Mouse (Mus musculus) limb, embryonic 14.5 days (tissue): ENCODE results near the gene Sftpd. TPM values are rescaled to one million over a fixed set of nuclear protein-coding genes. Genes with fewer than 3 reads are reported as not detected.

Experiments used
- ATAC-seq: fragments of 200-750 bp; cut with Nextera tagmentation; 2 replicates; pipeline ENCODE4 v1.8.0; 2017; ENCODE audit warnings: low read depth, moderate number of reproducible peaks, moderate TSS enrichment; ENCODE audit not compliant: low FRiP score
- DNase-seq: peaks from one replicate; pipeline ENCODE4 v3.0.0-alpha.2; 2015; ENCODE audit warnings: low spot score
- H3K27ac ChIP-seq: fragments of 300-500 bp; sonication (generic); replicated peaks from 2 replicates; pipeline ENCODE4 v1.5.1; 2014; ENCODE audit warnings: low read depth, mild to moderate bottlenecking, low read length, moderate library complexity, mixed read lengths
- H3K27me3 ChIP-seq: fragments of 300-500 bp; sonication (generic); 2 replicates; pipeline ENCODE4 v1.6.1; 2014; ENCODE audit warnings: low read length, mixed read lengths; ENCODE audit not compliant: control insufficient read depth, insufficient read depth
- H3K36me3 ChIP-seq: fragments of 300-500 bp; sonication (generic); 2 replicates; pipeline ENCODE4 v1.6.1; 2014; ENCODE audit warnings: mild to moderate bottlenecking, low read length, moderate library complexity, mixed read lengths; ENCODE audit not compliant: control insufficient read depth, insufficient read depth
- H3K4me1 ChIP-seq: fragments of 300-500 bp; sonication (generic); 2 replicates; pipeline ENCODE4 v1.6.1; 2014; ENCODE audit warnings: antibody characterized with exemption, low read length, mixed read lengths; ENCODE audit not compliant: control insufficient read depth, insufficient read depth
- H3K4me2 ChIP-seq: fragments of 300-500 bp; sonication (generic); replicated peaks from 2 replicates; pipeline ENCODE4 v1.6.1; 2014; ENCODE audit warnings: low read depth, mild to moderate bottlenecking, low read length, moderate library complexity; ENCODE audit not compliant: severe bottlenecking
- H3K4me3 ChIP-seq: fragments of 300-500 bp; sonication (generic); replicated peaks from 2 replicates; pipeline ENCODE4 v1.5.1; 2014; ENCODE audit warnings: low read length
- H3K9ac ChIP-seq: fragments of 300-500 bp; sonication (generic); 2 replicates; pipeline ENCODE4 v1.6.1; 2014; ENCODE audit warnings: mild to moderate bottlenecking, low read depth, low read length, moderate library complexity; ENCODE audit not compliant: severe bottlenecking
- H3K9me3 ChIP-seq: fragments of 300-500 bp; sonication (generic); 2 replicates; pipeline ENCODE4 v1.6.1; 2016; ENCODE audit warnings: low read length; ENCODE audit not compliant: control insufficient read depth
- POLR2A ChIP-seq: fragments of 200-500 bp; IDR thresholded peaks from 2 replicates; pipeline ENCODE4 v1.8.0; 2012; ENCODE audit warnings: inconsistent platforms, mild to moderate bottlenecking, moderate library complexity, borderline replicate concordance; ENCODE audit not compliant: insufficient read depth, insufficient read length; ENCODE audit errors: extremely low read depth
- WGBS: fragments of 180-500 bp; shearing (Covaris S2); extraction: QIAGEN DNeasy Blood & Tissue Kit; methylation state at CpG from one replicate; pipeline ENCODE4 v1.1.7; 2014; 5-methylcytosine and 5-hydroxymethylcytosine counted together
- polyA plus RNA-seq, 2 experiments: library from polyadenylated mRNA; depleted of rRNA in 1 of 2; stranded (reverse) in 1 of 2; unstranded in 1 of 2; fragments of >200 nt; fragmentation: Nextera tagmentation in 1 of 2; extraction: Ambion mirVana in 1 of 2; gene quantifications; 2 replicates each; pipeline versions ENCODE4 v1.2.1 to v1.2.3; 2012 to 2014

The Sftpd gene
- polyA plus RNA-seq, 2 experiments: not detected

DNA sequence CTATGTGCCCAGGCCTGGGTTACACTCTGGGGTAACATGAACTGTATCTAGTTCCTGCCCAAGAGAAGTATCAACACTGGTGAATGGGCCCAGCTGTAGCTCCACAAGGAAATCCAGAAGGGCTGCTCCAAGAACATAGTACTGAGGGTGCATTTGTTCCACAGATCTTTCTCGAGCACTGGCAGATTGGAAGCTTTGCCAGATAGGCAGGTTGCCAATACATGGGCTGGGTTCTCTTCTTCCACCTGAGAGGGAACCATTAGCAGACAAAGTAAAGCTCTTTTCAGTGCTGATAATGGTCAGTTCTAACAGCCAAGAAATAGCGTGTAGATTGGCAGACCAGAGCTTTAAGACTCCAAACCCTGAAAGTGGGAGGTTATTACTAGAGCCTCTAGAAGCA, 37.6 kb downstream of the Sftpd start:
- no peak overlapping the region for H3K9ac ChIP-seq
- H3K4me2 ChIP-seq: no peak overlapping the region
- no peaks in the 10 kb centered on the region for H3K36me3 ChIP-seq
- TF ChIP-seq POLR2A: no peak
- no peaks in the 10 kb centered on the region for H3K9me3 ChIP-seq
- H3K4me3 ChIP-seq: no peak overlapping the region
- no peaks in the 10 kb centered on the region for H3K27me3 ChIP-seq
- 73% methylated on average over 2 of the region's 2 CpGs for WGBS
- DNase-seq: no peak
- no peaks in the 10 kb centered on the region for H3K4me1 ChIP-seq
- no peak for ATAC-seq
- no peak overlapping the region for H3K27ac ChIP-seq

- H3K27me3 ChIP-seq: no peaks in the 10 kb centered on the region
- no peak overlapping the region for H3K4me2 ChIP-seq
- ATAC-seq (no peak), DNase-seq (no peak)
- no peaks in the 10 kb centered on the region for H3K36me3 ChIP-seq
- H3K4me3 ChIP-seq: no peak overlapping the region
- no peak overlapping the region for H3K27ac ChIP-seq
- 76% methylated on average over 3 of the region's 3 CpGs for WGBS
- no peaks in the 10 kb centered on the region for H3K9me3 ChIP-seq
- no peak overlapping the region for H3K9ac ChIP-seq
- no peaks in the 10 kb centered on the region for H3K4me1 ChIP-seq
- no peak for TF ChIP-seq POLR2A
These were observed 38.0 kb downstream of the Sftpd start for GRCm38 (mm10) chr14:41146922-41147321.

DNA sequence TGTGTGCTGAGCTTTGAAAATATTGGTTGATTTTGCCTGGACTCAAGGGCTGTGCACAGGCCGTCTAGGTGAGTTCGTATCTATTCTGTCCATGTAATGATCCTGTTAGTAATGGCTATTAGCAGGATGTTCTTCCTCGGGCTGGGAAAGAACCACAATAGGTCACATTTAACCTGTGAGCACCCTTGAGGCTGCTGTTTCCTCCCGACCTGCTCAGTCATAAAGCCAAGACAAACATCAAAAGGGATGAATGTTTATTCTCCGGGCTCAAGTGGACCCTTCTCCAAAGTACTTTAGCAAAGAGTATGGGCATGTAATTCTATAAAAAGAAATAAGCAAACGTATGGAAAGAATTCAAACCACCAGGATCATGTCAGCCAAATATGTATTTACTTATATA, 38.9 kb downstream of the Sftpd start:
- no peaks in the 10 kb centered on the region for H3K36me3 ChIP-seq
- no peaks in the 10 kb centered on the region for H3K4me1 ChIP-seq
- 61% methylated on average over 6 of the region's 6 CpGs for WGBS
- H3K27me3 ChIP-seq: no peaks in the 10 kb centered on the region
- H3K27ac ChIP-seq: no peak overlapping the region
- H3K9me3 ChIP-seq: no peaks in the 10 kb centered on the region
- DNase-seq (no peak), ATAC-seq (no peak)
- no peak overlapping the region for H3K9ac ChIP-seq
- no peak overlapping the region for H3K4me3 ChIP-seq
- no peak overlapping the region for H3K4me2 ChIP-seq
- no peak for TF ChIP-seq POLR2A

DNA sequence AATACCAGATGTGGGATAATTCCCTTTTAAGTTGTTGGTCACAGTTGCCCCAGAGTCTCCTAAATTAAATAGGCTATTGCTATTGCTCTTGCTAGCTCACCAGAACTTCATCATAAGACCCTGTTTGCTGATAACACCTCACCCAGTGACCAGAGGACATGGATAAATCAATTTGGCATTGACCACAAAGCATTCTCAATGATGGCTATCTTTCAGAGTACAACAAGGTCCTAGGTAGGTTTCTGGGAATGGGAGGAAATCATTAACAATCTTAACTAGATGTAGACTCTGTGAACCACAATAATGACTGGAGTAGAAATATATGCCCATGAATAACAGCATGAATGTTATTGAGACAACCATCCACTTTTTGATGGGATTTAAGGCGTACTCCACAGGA, 44.3 kb downstream of the Sftpd start:
- Histone ChIP-seq H3K4me2 (no peak overlapping the region), H3K4me3 (no peak overlapping the region), H3K36me3 (no peaks in the 10 kb centered on the region), H3K4me1 (no peaks in the 10 kb centered on the region), H3K9me3 (no peaks in the 10 kb centered on the region), H3K27me3 (no peaks in the 10 kb centered on the region), H3K27ac (no peak overlapping the region), H3K9ac (no peak overlapping the region)
- DNase-seq: no peak
- WGBS: 88% methylated on average over 1 of the region's 1 CpGs
- ATAC-seq: no peak
- no peak for TF ChIP-seq POLR2A

DNA sequence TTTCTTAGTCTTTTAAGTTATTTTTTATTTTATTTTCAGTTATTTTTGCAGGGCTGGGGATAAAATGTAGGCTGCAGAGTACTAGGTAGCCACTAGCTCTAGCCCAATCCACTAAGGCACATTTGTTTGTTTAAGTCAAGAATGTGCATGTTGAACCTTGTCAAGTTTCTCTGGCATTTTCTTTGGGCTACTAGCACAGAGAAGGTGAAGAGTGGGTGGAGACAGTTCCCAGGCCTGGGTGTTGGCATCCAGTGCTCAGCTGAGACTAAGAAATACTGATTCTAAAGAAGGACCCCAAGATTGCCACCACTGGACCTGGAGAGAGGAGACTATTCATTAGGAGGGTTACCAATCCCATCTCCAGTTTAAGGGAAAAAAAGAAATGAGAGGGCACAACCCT, 47.9 kb downstream of the Sftpd start:
- no peak for DNase-seq

DNA sequence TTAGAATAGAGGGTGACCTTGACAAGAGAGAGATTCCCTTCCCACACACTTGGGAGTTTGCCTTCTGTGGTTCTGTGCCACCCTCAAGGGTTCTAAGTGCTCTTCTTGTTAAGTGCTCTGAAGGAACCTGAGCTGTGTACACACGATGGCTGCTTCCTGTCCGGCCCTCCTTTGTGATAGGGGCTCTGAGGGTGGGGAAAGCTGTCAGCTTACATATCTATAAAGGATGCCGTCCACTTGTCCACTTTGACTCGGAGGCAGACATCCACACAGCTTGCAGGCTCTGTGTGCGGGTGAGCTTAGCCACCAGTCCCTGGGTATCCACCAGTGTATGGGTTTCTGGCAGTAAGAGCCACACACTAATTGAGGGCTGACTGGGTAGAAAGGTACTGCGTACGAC, 53.4 kb downstream of the Sftpd start, which contains the start of gene Sftpa1:
Sftpa1 (plus strand) TSS at position 243 of the 400 bp plus-strand sequence.
- Histone ChIP-seq H3K4me3 (no peak within 1 kb of the TSS), H3K9ac (no peak within 1 kb of the TSS), H3K36me3 (no peaks in the 10 kb centered on the region), H3K27ac (no peak within 1 kb of the TSS), H3K4me2 (no peak within 1 kb of the TSS), H3K27me3 (no peaks in the 10 kb centered on the region), H3K9me3 (no peaks in the 10 kb centered on the region), H3K4me1 (no peaks in the 10 kb centered on the region)
- TF ChIP-seq POLR2A: no peak
- WGBS: 82% methylated on average over 7 of the region's 7 CpGs
- ATAC-seq (no peak), DNase-seq (no peak)

More for the DNA sequence above, 47.9 kb downstream of the Sftpd start:
- no peak overlapping the region for H3K4me3 ChIP-seq
- no peaks in the 10 kb centered on the region for H3K4me1 ChIP-seq
- no peaks in the 10 kb centered on the region for H3K27me3 ChIP-seq
- no peak overlapping the region for H3K27ac ChIP-seq
- H3K9me3 ChIP-seq: no peaks in the 10 kb centered on the region
- TF ChIP-seq POLR2A: no peak
- no peak overlapping the region for H3K9ac ChIP-seq
- no peak overlapping the region for H3K4me2 ChIP-seq
- ATAC-seq: no peak
- no peaks in the 10 kb centered on the region for H3K36me3 ChIP-seq
